Mouse (Mus musculus) bone marrow, adult 2 months (tissue): ENCODE data around the gene Rabggtb.

Experiments
- CTCF ChIP-seq: fragments of 200-500 bp; IDR thresholded peaks from 2 replicates; pipeline ENCODE4 v1.5.1; 2011; ENCODE audit warnings: low read length, control low read depth; ENCODE audit not compliant: control insufficient read depth, insufficient read depth
- POLR2A ChIP-seq: fragments of 200-500 bp; IDR thresholded peaks from 2 replicates; pipeline ENCODE4 v1.6.1; 2011; ENCODE audit warnings: low read depth, mild to moderate bottlenecking, control low read depth, low read length, borderline replicate concordance; ENCODE audit not compliant: control insufficient read depth

DNA sequence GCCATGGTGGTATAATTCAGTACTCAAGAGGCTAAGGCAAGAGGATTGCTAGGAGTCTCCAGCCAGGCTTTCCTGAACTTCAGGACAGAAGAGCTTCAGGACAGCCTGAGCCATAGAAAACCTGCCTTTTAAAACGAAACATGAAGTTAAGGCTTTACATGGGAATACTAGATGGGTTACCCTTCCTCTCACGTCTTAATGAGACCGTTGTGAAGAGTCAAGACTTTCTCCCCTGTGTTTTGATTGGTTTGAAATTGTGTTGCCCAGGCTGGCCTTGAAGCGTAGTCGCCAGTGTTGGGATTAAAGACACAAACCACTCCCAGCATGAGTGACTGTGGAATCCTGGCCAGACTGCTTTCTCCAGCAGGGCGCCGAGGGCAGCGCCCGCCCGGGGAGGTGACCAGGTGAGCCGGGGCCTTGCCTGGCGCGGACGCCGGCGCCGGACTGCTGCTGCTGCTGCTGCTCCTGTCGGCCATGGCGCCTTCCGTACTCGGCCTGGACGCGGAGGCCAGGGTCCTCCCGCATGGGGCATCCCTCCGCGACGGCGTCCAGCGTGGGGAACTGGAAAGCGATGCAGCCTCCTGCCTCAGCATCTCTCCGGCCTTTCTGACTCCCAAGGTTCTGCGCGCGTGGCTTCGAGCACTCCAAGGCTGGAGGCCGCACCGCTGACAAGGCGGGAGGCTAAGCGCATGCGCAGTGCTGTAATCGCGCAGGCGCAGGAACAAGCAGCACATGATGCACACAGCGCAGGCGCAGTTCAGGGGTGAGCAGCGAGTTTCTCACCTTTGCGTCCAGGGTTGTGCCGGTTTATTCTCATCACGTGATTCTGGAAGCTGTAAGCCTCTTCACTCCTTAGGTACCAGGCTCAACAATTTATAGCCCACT, 7.3 kb downstream of the Rabggtb start:
- TF ChIP-seq POLR2A (0 out of 2 replicates have a peak, but pooled peaks have one; percentile 15), CTCF (no peak)
